Mouse (Mus musculus) midbrain, embryonic 11.5 days (tissue): ENCODE data around the gene Dad1. TPM values are rescaled to one million over a fixed set of nuclear protein-coding genes. Genes with fewer than 3 reads are reported as not detected.

Experiments
- ATAC-seq: fragments of 200-750 bp; cut with Nextera tagmentation; 2 replicates; pipeline ENCODE4 v1.8.0; 2017; ENCODE audit warnings: moderate TSS enrichment, moderate library complexity; ENCODE audit not compliant: low FRiP score
- DNase-seq: peaks from one replicate; pipeline ENCODE4 v3.0.0; 2015; ENCODE audit warnings: low spot score; ENCODE audit errors: missing footprints
- H3K27ac ChIP-seq: fragments of 300-500 bp; sonication (generic); 2 replicates; pipeline ENCODE4 v1.5.1; 2014; ENCODE audit warnings: low read depth, low read length
- H3K27me3 ChIP-seq: fragments of 300-500 bp; sonication (generic); 2 replicates; pipeline ENCODE4 v1.6.1; 2014; ENCODE audit warnings: mild to moderate bottlenecking, low read length, moderate library complexity, mixed read lengths; ENCODE audit not compliant: control insufficient read depth, insufficient read depth
- H3K36me3 ChIP-seq: fragments of 300-500 bp; sonication (generic); 2 replicates; pipeline ENCODE4 v1.6.1; 2014; ENCODE audit warnings: mild to moderate bottlenecking, low read length, moderate library complexity, mixed read lengths; ENCODE audit not compliant: control insufficient read depth, insufficient read depth
- H3K4me1 ChIP-seq: fragments of 300-500 bp; sonication (generic); 2 replicates; pipeline ENCODE4 v1.6.1; 2014; ENCODE audit warnings: low read length; ENCODE audit not compliant: control insufficient read depth, insufficient read depth
- H3K4me2 ChIP-seq: fragments of 300-500 bp; sonication (generic); 2 replicates; pipeline ENCODE4 v1.6.1; 2014; ENCODE audit warnings: mild to moderate bottlenecking, moderate library complexity
- H3K4me3 ChIP-seq: fragments of 300-500 bp; sonication (generic); 2 replicates; pipeline ENCODE4 v1.5.1; 2014; ENCODE audit warnings: low read depth, low read length
- H3K9ac ChIP-seq: fragments of 300-500 bp; sonication (generic); 2 replicates; pipeline ENCODE4 v1.6.1; 2014; ENCODE audit warnings: low read length
- H3K9me3 ChIP-seq: fragments of 300-500 bp; sonication (generic); 2 replicates; pipeline ENCODE4 v1.6.1; 2016; ENCODE audit warnings: low read length; ENCODE audit not compliant: control insufficient read depth
- WGBS: fragments of 180-500 bp; shearing (Covaris S2); extraction: QIAGEN DNeasy Blood & Tissue Kit; methylation state at CpG from one replicate; pipeline ENCODE4 v1.1.7; 2014; 5-methylcytosine and 5-hydroxymethylcytosine counted together
- polyA plus RNA-seq: library from polyadenylated mRNA; unstranded; fragments of >200 nt; fragmentation: Nextera tagmentation; extraction: Ambion mirVana; gene quantifications from 2 replicates; pipeline ENCODE4 v1.2.1, GENCODE M21; 2014

Dad1 gene
- polyA plus RNA-seq, 1 experiment from 2014 or later: 237 TPM

DNA sequence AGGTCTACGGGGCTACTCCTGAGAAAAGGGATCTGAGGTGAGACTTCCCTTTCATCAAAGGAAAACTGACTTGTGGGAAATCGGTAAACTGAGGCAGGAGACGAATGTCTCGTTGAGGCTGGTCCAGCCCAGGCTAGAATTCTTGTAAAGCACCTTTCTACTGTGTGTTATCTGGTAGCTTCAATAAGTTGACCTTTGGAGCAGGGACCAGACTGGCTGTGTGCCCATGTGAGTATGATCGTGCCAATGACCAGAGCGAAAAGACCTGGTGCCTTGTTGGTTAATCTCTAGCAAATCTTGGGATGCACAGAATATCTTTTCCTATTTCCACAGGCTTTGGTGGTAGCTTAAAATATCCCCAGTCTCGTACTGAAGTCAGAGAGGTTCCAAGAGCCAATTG is 37.8 kb downstream of the Dad1 start:
- DNase-seq (no peak), ATAC-seq (no peak)
- WGBS: 88% methylated on average over 7 of the region's 7 CpGs
- no peaks in the 10 kb centered on the region for H3K9me3 ChIP-seq
- no peak overlapping the region for H3K4me3 ChIP-seq
- H3K9ac ChIP-seq: no peak overlapping the region
- H3K27ac ChIP-seq: no peak overlapping the region
- no peaks in the 10 kb centered on the region for H3K36me3 ChIP-seq
- H3K27me3 ChIP-seq: no peaks in the 10 kb centered on the region
- 0 out of 2 replicates have a peak, but pooled peaks cover 3% of the 10 kb centered on the region for H3K4me1 ChIP-seq
- no peak overlapping the region for H3K4me2 ChIP-seq

DNA sequence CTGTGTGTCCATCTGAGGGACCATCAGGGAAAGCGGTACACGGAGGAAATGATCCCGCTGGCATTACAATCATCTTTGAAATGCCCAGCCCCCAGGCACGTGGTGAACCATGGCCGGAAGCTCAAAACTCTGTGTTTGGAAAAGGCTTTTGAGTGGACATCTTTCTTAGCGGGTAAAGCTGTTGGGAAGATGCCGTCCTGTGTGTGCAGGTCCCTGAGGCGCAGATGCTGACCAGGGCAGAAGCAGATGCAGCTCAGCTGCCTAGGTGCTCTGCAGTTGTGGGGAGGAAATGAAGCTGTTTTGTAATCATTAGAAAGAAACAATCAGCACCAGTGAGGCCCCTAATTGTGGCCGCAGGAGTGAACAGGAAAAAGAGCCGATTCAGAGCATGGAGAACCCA is 39.0 kb downstream of the Dad1 start:
- Histone ChIP-seq H3K36me3 (no peaks in the 10 kb centered on the region), H3K9me3 (no peaks in the 10 kb centered on the region), H3K9ac (no peak overlapping the region), H3K4me3 (no peak overlapping the region), H3K27ac (no peak overlapping the region), H3K4me2 (no peak overlapping the region), H3K27me3 (no peaks in the 10 kb centered on the region), H3K4me1 (0 out of 2 replicates have a peak, but pooled peaks cover 3% of the 10 kb centered on the region)
- DNase-seq (no peak), ATAC-seq (no peak)
- WGBS: 77% methylated on average over 10 of the region's 10 CpGs

DNA sequence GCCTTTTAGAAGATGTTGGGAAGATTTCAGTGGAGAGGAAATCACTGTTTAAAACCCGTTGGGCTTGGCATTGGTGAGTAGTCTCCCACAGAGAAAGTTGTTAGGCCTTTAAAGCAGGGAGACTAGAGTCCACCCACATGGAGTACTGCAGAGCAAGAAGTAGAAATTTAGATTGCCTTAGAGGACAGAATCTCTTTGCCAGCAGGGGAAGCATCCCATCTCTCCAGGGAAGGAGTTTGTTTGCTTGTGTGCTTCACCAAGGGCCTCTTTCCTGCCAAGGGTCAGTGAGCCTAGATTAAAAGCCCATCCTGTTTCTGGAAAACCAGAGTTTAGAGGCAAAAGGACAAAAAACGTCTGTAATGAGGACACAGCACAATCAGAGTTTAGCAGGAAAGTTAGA is 39.4 kb downstream of the Dad1 start:
- WGBS: 28% methylated on average over 2 of the region's 2 CpGs

DNA sequence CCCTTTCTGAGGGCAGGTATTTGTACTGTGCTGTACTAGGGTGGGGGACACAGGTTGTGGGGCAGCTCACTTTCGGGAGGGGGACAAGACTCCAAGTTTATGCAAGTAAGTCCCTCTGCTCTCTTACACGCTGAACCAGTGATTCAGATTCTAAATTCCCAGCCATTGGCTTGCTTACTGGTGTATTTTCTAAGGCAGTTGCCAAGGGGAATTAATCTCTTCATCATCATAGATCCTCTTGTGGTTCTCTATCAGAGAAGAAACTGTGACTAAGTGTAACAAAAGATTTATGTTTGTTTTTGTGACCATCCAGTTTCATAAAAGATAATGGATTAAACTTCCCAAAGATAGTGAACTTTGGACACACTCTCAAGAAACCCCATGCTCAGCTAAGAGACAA is 40.2 kb downstream of the Dad1 start:
- H3K4me2 ChIP-seq: no peak overlapping the region
- ATAC-seq: no peak
- no peak for DNase-seq
- H3K4me3 ChIP-seq: no peak overlapping the region
- H3K9me3 ChIP-seq: no peaks in the 10 kb centered on the region
- no peak overlapping the region for H3K9ac ChIP-seq
- no peaks in the 10 kb centered on the region for H3K36me3 ChIP-seq
- 71% methylated on average over 2 of the region's 2 CpGs for WGBS
- H3K4me1 ChIP-seq: no peaks in the 10 kb centered on the region
- no peaks in the 10 kb centered on the region for H3K27me3 ChIP-seq
- H3K27ac ChIP-seq: no peak overlapping the region

More for the DNA sequence above, 39.4 kb downstream of the Dad1 start:
- Histone ChIP-seq H3K27ac (no peak overlapping the region), H3K9ac (no peak overlapping the region), H3K36me3 (no peaks in the 10 kb centered on the region), H3K4me3 (no peak overlapping the region), H3K4me2 (no peak overlapping the region), H3K4me1 (0 out of 2 replicates have a peak, but pooled peaks cover 2% of the 10 kb centered on the region), H3K9me3 (no peaks in the 10 kb centered on the region), H3K27me3 (no peaks in the 10 kb centered on the region)
- no peak for ATAC-seq
- no peak for DNase-seq

DNA sequence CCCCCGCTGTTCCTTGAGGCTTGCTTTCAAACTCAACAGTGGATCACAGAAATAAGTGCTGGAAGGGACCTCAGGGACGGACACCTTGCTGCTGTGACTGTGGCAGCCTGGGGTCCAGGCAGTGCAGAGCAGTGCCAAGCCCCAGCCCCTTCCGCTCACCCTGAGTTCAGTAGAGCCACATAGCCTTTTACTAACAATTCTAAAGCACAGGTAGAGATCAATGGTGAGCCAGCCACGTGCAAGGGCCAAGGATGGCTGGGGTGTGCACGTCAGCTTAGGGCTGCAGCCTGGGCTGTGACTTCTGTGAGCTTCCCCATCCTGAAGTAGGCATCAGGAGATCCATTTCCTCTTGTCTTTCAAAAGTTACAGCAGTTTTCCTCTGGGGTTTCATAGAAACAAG is 42.1 kb downstream of the Dad1 start:
- 81% methylated on average over 5 of the region's 5 CpGs for WGBS
- H3K4me2 ChIP-seq: no peak overlapping the region
- no peak overlapping the region for H3K27ac ChIP-seq
- ATAC-seq: no peak
- H3K4me1 ChIP-seq: no peaks in the 10 kb centered on the region
- DNase-seq: no peak
- no peak overlapping the region for H3K9ac ChIP-seq
- no peaks in the 10 kb centered on the region for H3K27me3 ChIP-seq
- no peak overlapping the region for H3K4me3 ChIP-seq
- no peaks in the 10 kb centered on the region for H3K36me3 ChIP-seq
- H3K9me3 ChIP-seq: no peaks in the 10 kb centered on the region

DNA sequence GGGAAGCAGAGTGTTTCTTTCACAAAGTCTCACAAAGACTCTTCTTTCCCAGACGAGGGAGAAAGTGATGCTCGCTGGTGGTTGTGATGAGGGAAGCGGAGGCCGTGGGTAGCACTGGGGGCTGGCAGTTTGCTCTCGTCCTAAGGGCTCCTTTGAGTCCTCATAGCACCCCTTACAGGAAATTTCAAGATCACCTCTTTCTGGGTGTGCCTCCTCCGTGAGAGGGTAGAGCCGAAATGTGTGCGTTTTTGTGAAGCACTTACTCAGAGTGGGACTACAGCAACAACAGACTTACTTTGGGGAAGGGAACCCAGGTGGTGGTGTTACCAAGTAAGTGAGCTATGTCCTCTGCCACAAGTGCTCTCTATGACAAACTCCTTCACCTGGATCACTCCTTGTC is 42.7 kb downstream of the Dad1 start:
- no peak for DNase-seq
- Histone ChIP-seq H3K4me3 (no peak overlapping the region), H3K36me3 (no peaks in the 10 kb centered on the region), H3K27ac (no peak overlapping the region), H3K4me2 (no peak overlapping the region), H3K27me3 (no peaks in the 10 kb centered on the region), H3K4me1 (no peaks in the 10 kb centered on the region), H3K9ac (no peak overlapping the region), H3K9me3 (no peaks in the 10 kb centered on the region)
- WGBS: 89% methylated on average over 8 of the region's 8 CpGs
- no peak for ATAC-seq

DNA sequence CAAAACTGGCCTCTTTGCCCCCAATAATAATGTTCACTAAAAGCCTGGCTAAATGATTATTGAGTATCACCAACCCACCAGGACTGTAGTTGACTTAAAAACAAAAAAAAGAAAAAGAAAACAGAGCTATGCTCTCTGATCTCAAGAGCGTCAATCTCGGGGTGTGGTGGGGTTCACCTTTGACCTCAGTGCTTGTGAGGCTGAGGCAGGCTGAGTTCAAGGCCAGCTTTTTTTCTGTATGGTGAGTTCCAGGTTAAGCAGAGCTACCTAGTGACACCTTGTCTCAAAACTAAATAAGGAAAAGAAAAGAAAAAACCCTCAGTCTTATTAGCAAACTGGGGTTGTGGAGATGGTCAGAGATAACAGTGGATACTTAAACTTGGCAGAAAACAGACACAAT is 43.5 kb downstream of the Dad1 start:
- no peaks in the 10 kb centered on the region for H3K9me3 ChIP-seq
- no peak for ATAC-seq
- H3K27me3 ChIP-seq: no peaks in the 10 kb centered on the region
- no peaks in the 10 kb centered on the region for H3K4me1 ChIP-seq
- no peak overlapping the region for H3K27ac ChIP-seq
- no peak overlapping the region for H3K4me3 ChIP-seq
- H3K36me3 ChIP-seq: no peaks in the 10 kb centered on the region
- H3K4me2 ChIP-seq: no peak overlapping the region
- 90% methylated on average over 2 of the region's 2 CpGs for WGBS
- H3K9ac ChIP-seq: no peak overlapping the region
- DNase-seq: no peak

DNA sequence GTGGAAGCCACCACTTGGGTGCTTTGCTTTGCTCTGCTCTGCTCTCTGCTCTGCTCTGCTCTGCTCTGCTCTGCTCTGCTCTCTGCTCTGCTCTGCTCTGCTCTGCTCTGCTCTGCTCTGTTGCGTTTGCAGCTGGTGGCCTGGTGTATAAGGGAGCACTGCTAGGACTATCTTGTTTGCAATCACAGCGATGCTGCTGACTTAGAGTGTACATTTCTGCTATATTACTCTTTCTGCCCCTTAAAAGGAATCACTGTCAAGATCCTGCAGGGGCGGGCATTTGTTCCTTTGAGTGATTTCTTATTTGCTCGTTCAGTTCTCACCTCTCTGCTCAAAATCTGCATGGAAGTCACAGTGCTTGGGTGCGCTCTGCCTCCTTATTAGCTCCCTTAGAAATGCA is 44.0 kb downstream of the Dad1 start:
- Histone ChIP-seq H3K9ac (no peak overlapping the region), H3K9me3 (no peaks in the 10 kb centered on the region), H3K36me3 (no peaks in the 10 kb centered on the region), H3K4me3 (no peak overlapping the region), H3K4me2 (no peak overlapping the region), H3K27ac (no peak overlapping the region), H3K27me3 (no peaks in the 10 kb centered on the region), H3K4me1 (no peaks in the 10 kb centered on the region)
- DNase-seq (no peak), ATAC-seq (no peak)
- 83% methylated on average over 5 of the region's 5 CpGs for WGBS

DNA sequence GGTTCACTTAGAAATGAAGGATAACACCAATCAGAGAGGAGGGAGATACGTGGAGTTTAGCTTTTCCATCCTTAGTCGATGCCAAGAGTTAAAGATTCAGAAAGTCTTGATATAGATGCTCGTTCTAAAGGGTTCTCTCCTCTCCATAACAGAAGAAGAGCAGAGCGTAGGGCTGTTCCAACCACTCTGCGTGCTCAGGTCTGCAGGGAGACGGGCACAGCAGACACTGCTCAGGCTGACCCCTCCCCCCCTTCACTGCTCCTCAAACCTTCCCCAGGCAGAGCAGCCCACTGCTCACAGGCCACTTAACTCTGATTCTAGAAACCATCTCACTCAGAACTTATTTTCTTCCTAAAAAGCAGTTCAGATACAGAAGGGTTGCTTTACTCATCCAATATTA is 45.2 kb downstream of the Dad1 start:
- Histone ChIP-seq H3K4me3 (no peak overlapping the region), H3K36me3 (no peaks in the 10 kb centered on the region), H3K27ac (no peak overlapping the region), H3K9me3 (no peaks in the 10 kb centered on the region), H3K27me3 (no peaks in the 10 kb centered on the region), H3K4me2 (no peak overlapping the region), H3K9ac (no peak overlapping the region), H3K4me1 (no peaks in the 10 kb centered on the region)
- no peak for DNase-seq
- 75% methylated on average over 6 of the region's 6 CpGs for WGBS
- no peak for ATAC-seq

DNA sequence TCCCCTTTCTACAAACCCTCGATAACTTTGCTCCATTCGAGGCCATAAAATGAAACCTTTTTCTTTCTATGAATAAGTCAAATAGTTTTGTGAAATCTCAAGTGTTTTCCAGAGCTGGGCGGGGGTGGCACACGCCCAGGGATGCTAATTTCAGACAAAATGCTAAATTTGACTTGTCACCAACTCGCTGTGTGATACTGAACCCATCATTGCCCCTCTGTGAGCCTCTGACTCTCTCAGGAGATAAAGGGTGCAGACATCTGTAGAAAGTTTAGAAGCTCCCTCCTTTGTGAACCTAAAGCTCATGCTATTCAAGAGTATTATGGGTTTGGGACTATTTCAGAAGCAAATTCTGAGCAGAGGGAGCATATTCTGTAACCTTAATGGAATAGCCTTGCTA is 46.0 kb downstream of the Dad1 start:
- no peaks in the 10 kb centered on the region for H3K9me3 ChIP-seq
- H3K4me1 ChIP-seq: no peaks in the 10 kb centered on the region
- H3K4me3 ChIP-seq: no peak overlapping the region
- no peaks in the 10 kb centered on the region for H3K27me3 ChIP-seq
- ATAC-seq (no peak), DNase-seq (no peak)
- H3K36me3 ChIP-seq: no peaks in the 10 kb centered on the region
- WGBS: 83% methylated on average over 5 of the region's 5 CpGs
- H3K27ac ChIP-seq: no peak overlapping the region
- no peak overlapping the region for H3K4me2 ChIP-seq
- no peak overlapping the region for H3K9ac ChIP-seq
